Mouse (Mus musculus) MEL (cell line): ENCODE results near the gene Rbm24. TPM values are rescaled to one million over a fixed set of nuclear protein-coding genes. Genes with fewer than 3 reads are reported as not detected.

Experiments
- DNase-seq: peaks from one replicate; pipeline ENCODE4 v3.0.0; 2011; ENCODE audit warnings: low read depth, low spot score
- H3K27ac ChIP-seq: 2 replicates; pipeline ENCODE4 v1.5.1; 2012; ENCODE audit warnings: low read depth, mild to moderate bottlenecking, control low read depth, low read length, moderate library complexity; ENCODE audit not compliant: control insufficient read depth
- H3K27me3 ChIP-seq, 2 experiments: fragments of 150-350 bp in 1 of 2; sonication (generic) in 1 of 2; 2 replicates each; pipeline ENCODE4 v1.6.1; 2012; ENCODE audit warnings: low read length in 2 of 2, mild to moderate bottlenecking in 2 of 2, improper control_type of control experiment in 1 of 2, moderate library complexity in 1 of 2; ENCODE audit not compliant: insufficient read depth in 2 of 2, control insufficient read depth in 1 of 2
- H3K36me3 ChIP-seq, 2 experiments: 2 replicates each; pipeline ENCODE4 v1.6.1; 2012 to 2014; ENCODE audit warnings: low read length in 2 of 2, improper control_type of control experiment in 1 of 2, inconsistent platforms in 1 of 2, mild to moderate bottlenecking in 1 of 2; ENCODE audit not compliant: insufficient read depth in 2 of 2, control insufficient read depth in 1 of 2
- H3K4me1 ChIP-seq, 2 experiments: fragments of 150-350 bp in 1 of 2; sonication (generic) in 1 of 2; 2 replicates each; pipeline ENCODE4 v1.6.1; 2012; ENCODE audit warnings: low read length in 2 of 2, improper control_type of control experiment in 1 of 2, mild to moderate bottlenecking in 1 of 2; ENCODE audit not compliant: insufficient read depth in 2 of 2, control insufficient read depth in 1 of 2
- H3K4me3 ChIP-seq, 2 experiments: fragments of 150-350 bp in 1 of 2; sonication (generic) in 1 of 2; 2 replicates each; pipeline ENCODE4 v1.5.1; 2012; ENCODE audit warnings: low read depth in 2 of 2, low read length in 2 of 2, mild to moderate bottlenecking in 2 of 2, moderate library complexity in 2 of 2, control low read depth in 1 of 2, improper control_type of control experiment in 1 of 2; ENCODE audit not compliant: control insufficient read depth in 1 of 2, insufficient read depth in 1 of 2
- H3K79me2 ChIP-seq: 2 replicates; pipeline ENCODE4 v1.6.1; 2012; ENCODE audit warnings: mild to moderate bottlenecking, low read length, moderate library complexity; ENCODE audit not compliant: control insufficient read depth, poor library complexity, insufficient read depth
- H3K9ac ChIP-seq: 2 replicates; pipeline ENCODE4 v1.6.1; 2012; ENCODE audit warnings: low read depth, mild to moderate bottlenecking, control low read depth, low read length, moderate library complexity; ENCODE audit not compliant: control insufficient read depth, poor library complexity, severe bottlenecking
- H3K9me3 ChIP-seq: fragments of 150-350 bp; sonication (generic); replicated peaks from 2 replicates; pipeline ENCODE4 v1.6.1; 2012; ENCODE audit warnings: mild to moderate bottlenecking, low read length, improper control_type of control experiment, moderate library complexity; ENCODE audit not compliant: insufficient read depth
- BHLHE40 ChIP-seq: IDR thresholded peaks from 2 replicates; pipeline ENCODE4 v1.6.1; 2012; ENCODE audit warnings: low read depth, mild to moderate bottlenecking, inconsistent platforms, low read length, improper control_type of control experiment, borderline replicate concordance
- CHD1 ChIP-seq: IDR thresholded peaks from 2 replicates; pipeline ENCODE4 v1.6.1; 2012; ENCODE audit warnings: low read depth, mild to moderate bottlenecking, inconsistent platforms, low read length, improper control_type of control experiment
- CHD2 ChIP-seq: IDR thresholded peaks from 2 replicates; pipeline ENCODE4 v1.6.1; 2011; ENCODE audit warnings: low read length, improper control_type of control experiment
- CTCF ChIP-seq, 3 experiments: IDR thresholded peaks in 2 of 3; conservative IDR thresholded peaks in 1 of 3; 2 replicates each; pipeline ENCODE4 v1.5.1; 2011 to 2012; ENCODE audit warnings: low read length in 3 of 3, low read depth in 2 of 3, mild to moderate bottlenecking in 2 of 3, improper control_type of control experiment in 1 of 3, inconsistent platforms in 1 of 3, mixed read lengths in 1 of 3, moderate library complexity in 1 of 3; ENCODE audit not compliant: control insufficient read depth in 1 of 3, insufficient read depth in 1 of 3, poor library complexity in 1 of 3, severe bottlenecking in 1 of 3
- E2F4 ChIP-seq: IDR thresholded peaks from 2 replicates; pipeline ENCODE4 v1.6.1; 2011; ENCODE audit warnings: low read depth, low read length, improper control_type of control experiment, borderline replicate concordance
- ELF1 ChIP-seq: IDR thresholded peaks from 2 replicates; pipeline ENCODE4 v1.6.1; 2014; ENCODE audit warnings: low read depth, mild to moderate bottlenecking, inconsistent platforms, low read length, improper control_type of control experiment, moderate library complexity
- GABPA ChIP-seq: IDR thresholded peaks from 2 replicates; pipeline ENCODE4 v1.6.1; 2012; ENCODE audit warnings: low read depth, mild to moderate bottlenecking, inconsistent platforms, low read length, improper control_type of control experiment, moderate library complexity
- HCFC1 ChIP-seq: IDR thresholded peaks from 2 replicates; pipeline ENCODE4 v1.6.1; 2012; ENCODE audit warnings: low read depth, mild to moderate bottlenecking, inconsistent platforms, low read length, improper control_type of control experiment, moderate library complexity
- JUND ChIP-seq: IDR thresholded peaks from 2 replicates; pipeline ENCODE4 v1.6.1; 2011; ENCODE audit warnings: low read depth, mild to moderate bottlenecking, improper control_type of control experiment, low read length
- KAT2A ChIP-seq: conservative IDR thresholded peaks from 2 replicates; pipeline ENCODE4 v1.6.1; 2012; ENCODE audit warnings: low read depth, low read length, improper control_type of control experiment, inconsistent platforms
- MAFK ChIP-seq: IDR thresholded peaks from 2 replicates; pipeline ENCODE4 v1.6.1; 2011; ENCODE audit warnings: low read depth, mild to moderate bottlenecking, low read length, improper control_type of control experiment, borderline replicate concordance
- MAX ChIP-seq: IDR thresholded peaks from 2 replicates; pipeline ENCODE4 v1.6.1; 2011; ENCODE audit warnings: low read length, improper control_type of control experiment
- MEF2A ChIP-seq: IDR thresholded peaks from 2 replicates; pipeline ENCODE4 v1.6.1; 2014; ENCODE audit warnings: low read depth, mild to moderate bottlenecking, inconsistent platforms, low read length, improper control_type of control experiment; ENCODE audit not compliant: poor library complexity, insufficient replicate concordance, severe bottlenecking; ENCODE audit errors: extremely low read depth
- MXI1 ChIP-seq: IDR thresholded peaks from 2 replicates; pipeline ENCODE4 v1.6.1; 2011; ENCODE audit warnings: mild to moderate bottlenecking, low read depth, low read length, improper control_type of control experiment
- MYB ChIP-seq: IDR thresholded peaks from 2 replicates; pipeline ENCODE4 v1.6.1; 2011; ENCODE audit warnings: mild to moderate bottlenecking, low read depth, low read length, improper control_type of control experiment
- MYC ChIP-seq: IDR thresholded peaks from 2 replicates; pipeline ENCODE4 v1.6.1; 2011; ENCODE audit warnings: low read depth, mild to moderate bottlenecking, low read length, improper control_type of control experiment, moderate library complexity
- POLR2A ChIP-seq, 2 experiments: IDR thresholded peaks; 2 replicates each; pipeline ENCODE4 v1.6.1; 2011 to 2012; ENCODE audit warnings: low read length in 2 of 2, mild to moderate bottlenecking in 2 of 2, control low read depth in 1 of 2, improper control_type of control experiment in 1 of 2, low read depth in 1 of 2, moderate library complexity in 1 of 2; ENCODE audit not compliant: control insufficient read depth in 1 of 2, insufficient read depth in 1 of 2, poor library complexity in 1 of 2
- POLR2AphosphoS2 ChIP-seq: IDR thresholded peaks from 2 replicates; pipeline ENCODE4 v1.6.1; 2011; ENCODE audit warnings: low read length, improper control_type of control experiment
- POLR2AphosphoS5 ChIP-seq: IDR thresholded peaks from 2 replicates; pipeline ENCODE4 v1.6.1; 2012; ENCODE audit warnings: low read depth, borderline replicate concordance, mild to moderate bottlenecking, inconsistent platforms, low read length, moderate library complexity, mixed read lengths
- RAD21 ChIP-seq: IDR thresholded peaks from 2 replicates; pipeline ENCODE4 v1.6.1; 2011; ENCODE audit warnings: mild to moderate bottlenecking, low read depth, low read length, improper control_type of control experiment
- SIN3A ChIP-seq: IDR thresholded peaks from 2 replicates; pipeline ENCODE4 v1.6.1; 2012; ENCODE audit warnings: low read length, improper control_type of control experiment, inconsistent platforms
- TAL1 ChIP-seq: IDR thresholded peaks from 2 replicates; pipeline ENCODE4 v1.6.1; 2012; ENCODE audit warnings: mild to moderate bottlenecking, inconsistent platforms, low read length, moderate library complexity, mixed read lengths
- TCF12 ChIP-seq: IDR thresholded peaks from 2 replicates; pipeline ENCODE4 v1.6.1; 2014; ENCODE audit warnings: low read depth, mild to moderate bottlenecking, inconsistent platforms, low read length, improper control_type of control experiment, moderate library complexity
- ZC3H11A ChIP-seq: IDR thresholded peaks from 2 replicates; pipeline ENCODE4 v1.6.1; 2012; ENCODE audit warnings: low read depth, mild to moderate bottlenecking, inconsistent platforms, low read length, improper control_type of control experiment
- ZKSCAN1 ChIP-seq: IDR thresholded peaks from 2 replicates; pipeline ENCODE4 v1.6.1; 2012; ENCODE audit warnings: low read depth, mild to moderate bottlenecking, inconsistent platforms, low read length, improper control_type of control experiment, moderate library complexity
- polyA plus RNA-seq, 2 experiments: library from polyadenylated mRNA; stranded (reverse) in 1 of 2; unstranded in 1 of 2; fragments of >175 nt in 1 of 2; fragments of >200 nt in 1 of 2; gene quantifications; 2 replicates each; pipeline versions ENCODE4 v1.2.1 to v1.2.4; 2012; ENCODE audit warnings: low replicate concordance in 2 of 2, low read depth in 1 of 2; ENCODE audit not compliant: insufficient read length in 2 of 2, insufficient read depth in 1 of 2, missing spikeins in 1 of 2
- total RNA-seq: library from RNA; depleted of rRNA; stranded (reverse); fragments of 300-350 nt; gene quantifications from 2 replicates; pipeline ENCODE4 v1.2.3, GENCODE M21; 2012

Gene Rbm24
- total and polyA plus RNA-seq, 3 experiments, result not detected

DNA sequence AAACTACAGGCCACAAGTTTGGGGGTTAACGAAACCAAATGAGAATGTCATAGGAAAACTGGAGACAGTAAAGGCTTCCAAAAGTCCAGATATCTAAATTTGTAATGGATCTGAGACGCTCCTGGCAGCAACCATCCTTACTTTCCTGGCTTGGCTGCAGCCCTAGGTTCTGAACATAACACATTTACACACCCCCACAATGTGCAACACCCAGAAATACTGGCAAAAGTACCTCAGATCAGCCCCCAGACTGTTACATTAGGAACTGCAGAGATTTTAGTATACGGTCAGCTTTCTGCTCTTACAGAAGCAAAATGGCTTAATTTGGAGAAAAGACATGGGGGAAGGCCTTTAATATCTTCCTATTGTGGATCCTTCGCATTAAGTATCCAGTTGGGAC lies 44.0 kb downstream of the Rbm24 start:
- no peak overlapping the region for H3K27ac ChIP-seq
- no peaks in the 10 kb centered on the region for H3K9me3 ChIP-seq
- H3K27me3 ChIP-seq, result no peaks in the 10 kb centered on the region; a peak in 2 of 4 replicates
- no peaks in the 10 kb centered on the region for H3K79me2 ChIP-seq
- no peak for DNase-seq
- TF ChIP-seq TCF12, result no peak
- TF ChIP-seq SIN3A, result no peak
- TF ChIP-seq POLR2AphosphoS5, result no peak
- TF ChIP-seq BHLHE40, result no peak
- no peak for TF ChIP-seq ZC3H11A
- TF ChIP-seq ELF1, result no peak
- no peak for TF ChIP-seq MAFK
- TF ChIP-seq POLR2AphosphoS2, result no peak
- no peak for TF ChIP-seq POLR2A (IDR thresholded peaks at IDR 0.05; ENCODE audit: control insufficient read depth in 1 of 2, insufficient read depth in 1 of 2, low read depth in 1 of 2, low read length in 2 of 2, poor library complexity in 1 of 2)
- H3K4me1 ChIP-seq, result no peaks in the 10 kb centered on the region
- H3K4me3 ChIP-seq, result no peak overlapping the region
- no peaks in the 10 kb centered on the region for H3K36me3 ChIP-seq
- no peak overlapping the region for H3K9ac ChIP-seq

DNA sequence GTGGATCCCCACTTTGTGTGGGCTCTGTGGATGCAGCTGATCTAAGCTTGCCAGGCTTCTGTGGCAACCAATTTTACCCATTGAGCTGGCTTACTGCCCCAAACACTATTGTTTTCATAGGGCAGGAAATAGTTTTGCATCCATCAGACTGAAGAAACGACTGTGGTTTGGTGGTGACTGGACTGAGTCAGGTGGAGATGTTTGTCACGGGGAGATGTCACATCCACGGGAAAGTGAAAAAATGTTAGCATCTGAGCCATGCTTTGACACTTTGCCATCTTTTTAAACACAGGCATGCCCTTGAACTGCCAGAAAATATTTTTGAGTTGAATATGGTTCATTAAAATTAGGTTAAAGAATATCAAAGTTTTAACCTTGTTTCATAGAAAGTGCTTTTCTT lies 45.5 kb downstream of the Rbm24 start:
- H3K36me3 ChIP-seq, result no peaks in the 10 kb centered on the region
- H3K4me3 ChIP-seq, result no peak overlapping the region
- H3K4me1 ChIP-seq, result no peaks in the 10 kb centered on the region
- DNase-seq, result no peak
- TF ChIP-seq ZC3H11A (no peak), RAD21 (no peak), MXI1 (no peak), BHLHE40 (no peak), CHD2 (no peak), MEF2A (no peak), KAT2A (no peak), JUND (no peak), POLR2A (IDR thresholded peaks at IDR 0.05; ENCODE audit: control insufficient read depth in 1 of 2, insufficient read depth in 1 of 2, low read depth in 1 of 2, low read length in 2 of 2, poor library complexity in 1 of 2) (no peak), HCFC1 (no peak), MYB (no peak), MAX (no peak), CTCF (IDR thresholded peaks at IDR 0.05 in 2 of 3, conservative IDR thresholded peaks at IDR 0.05 in 1 of 3; ENCODE audit: control insufficient read depth in 1 of 3, insufficient read depth in 1 of 3, low read depth in 2 of 3, low read length in 3 of 3, poor library complexity in 1 of 3, severe bottlenecking in 1 of 3) (no peak), MYC (no peak), TAL1 (no peak), POLR2AphosphoS2 (no peak), GABPA (no peak), E2F4 (no peak), ZKSCAN1 (no peak), CHD1 (no peak)
- no peak overlapping the region for H3K27ac ChIP-seq
- no peaks in the 10 kb centered on the region for H3K9me3 ChIP-seq
- H3K9ac ChIP-seq, result no peak overlapping the region
- no peaks in the 10 kb centered on the region for H3K79me2 ChIP-seq
- no peaks in the 10 kb centered on the region; a peak in 1 of 4 replicates for H3K27me3 ChIP-seq
